ENCODE assay signal across 10 mouse cellular contexts in the genomic region with DNA sequence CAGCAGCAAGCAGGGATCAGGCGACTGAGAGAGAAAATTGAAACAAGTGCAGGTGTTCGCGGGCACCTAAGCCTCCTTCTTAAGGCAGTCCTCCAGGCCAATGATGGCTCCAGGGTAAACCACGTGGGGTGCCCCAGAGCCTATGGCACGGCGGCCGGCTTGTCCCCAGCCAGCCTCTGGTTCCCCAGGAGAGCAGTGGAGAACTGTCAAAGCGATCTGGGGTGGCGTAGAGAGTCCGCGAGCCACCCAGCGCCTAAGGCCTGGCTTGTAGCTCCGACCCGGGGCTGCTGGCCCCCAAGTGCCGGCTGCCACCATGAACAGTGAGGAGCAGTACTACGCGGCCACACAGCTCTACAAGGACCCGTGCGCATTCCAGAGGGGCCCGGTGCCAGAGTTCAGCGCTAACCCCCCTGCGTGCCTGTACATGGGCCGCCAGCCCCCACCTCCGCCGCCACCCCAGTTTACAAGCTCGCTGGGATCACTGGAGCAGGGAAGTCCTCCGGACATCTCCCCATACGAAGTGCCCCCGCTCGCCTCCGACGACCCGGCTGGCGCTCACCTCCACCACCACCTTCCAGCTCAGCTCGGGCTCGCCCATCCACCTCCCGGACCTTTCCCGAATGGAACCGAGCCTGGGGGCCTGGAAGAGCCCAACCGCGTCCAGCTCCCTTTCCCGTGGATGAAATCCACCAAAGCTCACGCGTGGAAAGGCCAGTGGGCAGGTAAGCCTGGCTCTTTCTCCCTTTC. TPM values are rescaled to one million over a fixed set of nuclear protein-coding genes. Genes with fewer than 3 reads are reported as not detected.
DNase-seq lines count a peak whose midpoint lies in the region; ATAC-seq lines count a peak whose summit lies in the region.
"Had no signal": no experiment of that assay in that cellular context is flagged by ENCODE, and none has a peak within 500 bp of the region (broad histone marks: within the 10 kb centered on the region; RNA-seq: fewer than 3 reads in every experiment).

A gene (plus strand): TSS at position 34 of the 747 bp plus-strand sequence.

- H3K27ac ChIP-seq in heart, embryonic 11.5 days (ENCODE audit: low read depth, low read length) = no peak within 1 kb of the TSS
- H3K27ac ChIP-seq in midbrain, embryonic 10.5 days (replicated peaks) = no peak within 1 kb of the TSS
- H3K27ac ChIP-seq in midbrain, embryonic 15.5 days = no peak within 1 kb of the TSS
- no peak within 1 kb of the TSS; the same call in 1 of the 2 replicates for H3K27ac ChIP-seq in intestine, embryonic 15.5 days
- peak within 1 kb of the TSS; percentile 39; the same call in 1 of the 2 replicates for H3K27ac ChIP-seq in stomach, embryonic 14.5 days (ENCODE audit: low read length)

- DNase-seq in heart, adult 8-10 months (ENCODE audit: low spot score) = no peak
- DNase-seq in midbrain, embryonic 10.5 days (ENCODE audit: low spot score) = peak; percentile 53
- DNase-seq in right cerebral cortex, postnatal 25 days = no peak
- no peak for DNase-seq in yolk sac, embryonic 10.5 days (ENCODE audit: low spot score)
- DNase-seq: kidney, postnatal 10 days had no signal

- H3K27me3 ChIP-seq in heart, embryonic 11.5 days (ENCODE audit: control insufficient read depth, insufficient read depth, low read length) = peaks cover 94% of the 10 kb centered on the region
- peaks cover 100% of the 10 kb centered on the region for H3K27me3 ChIP-seq in midbrain, embryonic 10.5 days (ENCODE audit: low read depth, poor library complexity, severe bottlenecking)
- H3K27me3 ChIP-seq in midbrain, embryonic 15.5 days (replicated peaks) = peaks cover 92% of the 10 kb centered on the region
- peaks cover 70% of the 10 kb centered on the region for H3K27me3 ChIP-seq in intestine, embryonic 15.5 days (replicated peaks)
- peaks cover 68% of the 10 kb centered on the region for H3K27me3 ChIP-seq in stomach, embryonic 14.5 days (ENCODE audit: control insufficient read depth, insufficient read depth, low read length)

- no peak within 1 kb of the TSS for H3K9ac ChIP-seq in heart, embryonic 11.5 days (ENCODE audit: low read depth, low read length)
- H3K9ac ChIP-seq in midbrain, embryonic 15.5 days = no peak within 1 kb of the TSS
- peak within 1 kb of the TSS; percentile 9 for H3K9ac ChIP-seq in intestine, embryonic 15.5 days
- H3K9ac ChIP-seq in stomach, embryonic 14.5 days (replicated peaks; ENCODE audit: low read depth, low read length) = 0 out of 2 replicates have a peak within 1 kb of the TSS, but pooled peaks have one; percentile 30

- under 1% methylated on average over 44 of the region's 44 CpGs for WGBS in heart, embryonic 11.5 days (ENCODE audit: insufficient replicate concordance)
- WGBS in midbrain, embryonic 10.5 days = under 1% methylated on average over 44 of the region's 44 CpGs
- WGBS in midbrain, embryonic 15.5 days = 2% methylated on average over 44 of the region's 44 CpGs
- 2% methylated on average over 44 of the region's 44 CpGs for WGBS in intestine, embryonic 15.5 days
- under 1% methylated on average over 44 of the region's 44 CpGs for WGBS in stomach, embryonic 14.5 days

- no peak; the same call in 1 of the 2 replicates for ATAC-seq in heart, embryonic 11.5 days (replicated peaks; ENCODE audit: insufficient number of reproducible peaks, low FRiP score, low TSS enrichment)
- ATAC-seq in midbrain, embryonic 15.5 days (replicated peaks) = no peak
- peak; percentile 94 for ATAC-seq in intestine, embryonic 15.5 days
- ATAC-seq in stomach, embryonic 14.5 days (ENCODE audit: insufficient number of reproducible peaks, insufficient read depth, low FRiP score, low read depth) = peak; percentile 79

- peaks cover 4% of the 10 kb centered on the region for H3K4me1 ChIP-seq in heart, embryonic 11.5 days (ENCODE audit: control insufficient read depth, insufficient read depth, low read length)
- H3K4me1 ChIP-seq in midbrain, embryonic 10.5 days = peaks cover 7% of the 10 kb centered on the region
- peaks cover 4% of the 10 kb centered on the region; the same call in 1 of the 2 replicates for H3K4me1 ChIP-seq in midbrain, embryonic 15.5 days
- H3K4me1 ChIP-seq in intestine, embryonic 15.5 days (replicated peaks) = 0 out of 2 replicates have a peak, but pooled peaks cover 4% of the 10 kb centered on the region
- H3K4me1 ChIP-seq in stomach, embryonic 14.5 days (ENCODE audit: control insufficient read depth, insufficient read depth, low read length) = no peaks in the 10 kb centered on the region

- H3K4me3 ChIP-seq in heart, embryonic 11.5 days (ENCODE audit: low read depth, low read length) = peak within 1 kb of the TSS; percentile 18
- peak within 1 kb of the TSS; percentile 28 for H3K4me3 ChIP-seq in midbrain, embryonic 10.5 days
- no peak within 1 kb of the TSS for H3K4me3 ChIP-seq in midbrain, embryonic 15.5 days
- H3K4me3 ChIP-seq in intestine, embryonic 15.5 days (replicated peaks) = peak within 1 kb of the TSS; percentile 35
- H3K4me3 ChIP-seq in stomach, embryonic 14.5 days (ENCODE audit: low read depth, low read length) = peak within 1 kb of the TSS; percentile 31

- H3K9me3 ChIP-seq in heart, embryonic 11.5 days (replicated peaks; ENCODE audit: control insufficient read depth, low read length) = no peaks in the 10 kb centered on the region
- no peaks in the 10 kb centered on the region for H3K9me3 ChIP-seq in midbrain, embryonic 10.5 days (replicated peaks)
- H3K9me3 ChIP-seq in midbrain, embryonic 15.5 days = no peaks in the 10 kb centered on the region
- H3K9me3 ChIP-seq in intestine, embryonic 15.5 days = no peaks in the 10 kb centered on the region
- H3K9me3 ChIP-seq in stomach, embryonic 14.5 days (ENCODE audit: control insufficient read depth, low read depth, low read length) = no peaks in the 10 kb centered on the region

- no peaks in the 10 kb centered on the region for H3K36me3 ChIP-seq in heart, embryonic 11.5 days (ENCODE audit: control insufficient read depth, insufficient read depth, low read length)
- H3K36me3 ChIP-seq in midbrain, embryonic 10.5 days = no peaks in the 10 kb centered on the region
- no peaks in the 10 kb centered on the region for H3K36me3 ChIP-seq in midbrain, embryonic 15.5 days (replicated peaks)
- H3K36me3 ChIP-seq in intestine, embryonic 15.5 days = no peaks in the 10 kb centered on the region
- no peaks in the 10 kb centered on the region for H3K36me3 ChIP-seq in stomach, embryonic 14.5 days (ENCODE audit: control insufficient read depth, insufficient read depth, low read length)

- peak within 1 kb of the TSS; percentile 45 for H3K4me2 ChIP-seq in heart, embryonic 11.5 days
- no peak within 1 kb of the TSS for H3K4me2 ChIP-seq in midbrain, embryonic 15.5 days
- H3K4me2 ChIP-seq in intestine, embryonic 15.5 days (replicated peaks) = peak within 1 kb of the TSS; percentile 51
- peak within 1 kb of the TSS; percentile 16 for H3K4me2 ChIP-seq in stomach, embryonic 14.5 days (replicated peaks; ENCODE audit: low read depth, low read length)

RNA-seq across cellular contexts. Expression of the gene that starts here (rescaled TPM):
- not detected in 2 replicates for polyA plus RNA-seq in heart, embryonic 11.5 days (2014; fragmentation: Nextera tagmentation; extraction: Ambion mirVana)
- not detected for total RNA-seq in heart, adult 8-10 months (2022)
- polyA plus RNA-seq in midbrain, embryonic 10.5 days (2016; fragmentation: Nextera tagmentation; extraction: Ambion mirVana) = not detected in 2 replicates
- polyA plus RNA-seq in midbrain, embryonic 15.5 days (2015; fragmentation: Nextera tagmentation; extraction: Ambion mirVana) = not detected in 2 replicates
- polyA plus RNA-seq in intestine, embryonic 15.5 days (2015; fragmentation: Nextera tagmentation; extraction: Ambion mirVana) = 5.7 and 5.8 TPM in 2 replicates
- 3.4 and 5.2 TPM in 2 replicates for polyA plus RNA-seq in stomach, embryonic 14.5 days (2014; fragmentation: Nextera tagmentation; extraction: Ambion mirVana)
- polyA plus RNA-seq: urinary bladder, adult 2 months had no signal

Comparison
In these comparisons a context has a peak if more than half of its experiments do, and no peak if none do; other contexts are left out.
1. Peak in DNase-seq and H3K4me3 ChIP-seq in midbrain, embryonic 10.5 days; RNA of the gene not detected or under 1 TPM.
2. ATAC-seq: peak in intestine, embryonic 15.5 days (single experiment) and stomach, embryonic 14.5 days (single experiment); none in heart, embryonic 11.5 days (single experiment) and midbrain, embryonic 15.5 days (single experiment).
3. H3K9ac ChIP-seq: peak in intestine, embryonic 15.5 days (single experiment) and stomach, embryonic 14.5 days (single experiment); none in heart, embryonic 11.5 days (single experiment) and midbrain, embryonic 15.5 days (single experiment).